Mouse (Mus musculus): ENCODE measurements around the gene Gm20388. TPM values are rescaled to one million over a fixed set of nuclear protein-coding genes. Genes with fewer than 3 reads are reported as not detected.

The Gm20388 gene
- polyA plus RNA-seq, 1 experiment from 2014 or later = 4.4 TPM

- H3K27ac ChIP-seq = no peak overlapping the region
- no peak for ATAC-seq
- no peak overlapping the region for H3K9ac ChIP-seq (replicated peaks)
- no peaks in the 10 kb centered on the region for H3K36me3 ChIP-seq
- no peaks in the 10 kb centered on the region for H3K9me3 ChIP-seq
- H3K27me3 ChIP-seq = peaks cover 11% of the 10 kb centered on the region; the same call in 1 of the 2 replicates
- 88% methylated on average over 7 of the region's 7 CpGs for WGBS
- H3K4me1 ChIP-seq (replicated peaks) = peaks cover 20% of the 10 kb centered on the region
- no peak overlapping the region for H3K4me3 ChIP-seq (replicated peaks)
- H3K4me2 ChIP-seq (replicated peaks) = no peak overlapping the region
These were observed 2854.3 kb downstream of the Gm20388 start for GRCm38 (mm10) chr8:122764790-122765474.

GRCm38 (mm10) chr8:122766189-122766588, 2855.5 kb downstream of the Gm20388 start:
- no peak for ATAC-seq
- peaks cover 13% of the 10 kb centered on the region; the same call in 1 of the 2 replicates for H3K27me3 ChIP-seq
- H3K4me2 ChIP-seq (replicated peaks) = no peak overlapping the region
- no peak overlapping the region for H3K9ac ChIP-seq (replicated peaks)
- WGBS = 71% methylated on average over 5 of the region's 5 CpGs
- H3K9me3 ChIP-seq = no peaks in the 10 kb centered on the region
- no peaks in the 10 kb centered on the region for H3K36me3 ChIP-seq
- H3K27ac ChIP-seq = no peak overlapping the region
- H3K4me3 ChIP-seq (replicated peaks) = no peak overlapping the region
- H3K4me1 ChIP-seq (replicated peaks) = peaks cover 13% of the 10 kb centered on the region

DNA sequence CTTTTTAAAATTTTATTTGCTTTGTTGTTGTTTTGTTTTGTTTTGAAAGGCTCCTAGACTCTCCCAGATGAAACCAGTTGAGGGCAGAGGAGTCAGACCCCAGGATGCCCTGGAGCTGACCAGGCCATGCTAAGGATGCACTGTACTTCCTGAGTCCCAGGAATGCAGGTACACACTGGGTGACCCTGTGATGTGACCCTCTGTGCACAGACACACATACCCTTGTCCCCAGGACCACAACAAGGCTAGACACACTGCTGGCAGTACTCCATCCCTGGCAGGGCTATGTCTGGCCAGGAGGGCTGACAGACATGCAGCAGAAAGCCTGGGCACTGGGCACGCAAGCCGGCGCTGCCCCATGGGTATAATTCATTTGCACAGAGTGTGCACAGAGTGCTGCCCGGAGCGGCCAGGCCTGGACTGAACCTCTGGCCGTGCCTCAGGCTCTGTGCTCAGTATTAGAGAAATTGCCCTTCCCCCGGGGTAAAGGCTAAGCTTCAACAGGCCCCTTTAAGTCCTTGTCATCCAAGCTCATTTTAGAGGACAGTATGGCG, 2856.1 kb downstream of the Gm20388 start:
- Histone ChIP-seq H3K4me2 (replicated peaks) (no peak overlapping the region), H3K4me1 (replicated peaks) (peaks cover 13% of the 10 kb centered on the region), H3K36me3 (no peaks in the 10 kb centered on the region), H3K27me3 (peaks cover 16% of the 10 kb centered on the region; the same call in 1 of the 2 replicates), H3K9me3 (no peaks in the 10 kb centered on the region), H3K9ac (replicated peaks) (no peak overlapping the region), H3K4me3 (replicated peaks) (no peak overlapping the region), H3K27ac (no peak overlapping the region)
- WGBS = 51% methylated on average over 8 of the region's 8 CpGs
- peak; percentile 46; the same call in 1 of the 2 replicates for ATAC-seq

GRCm38 (mm10) chr8:122767229-122767628, 2856.6 kb downstream of the Gm20388 start:
- H3K36me3 ChIP-seq = no peaks in the 10 kb centered on the region
- H3K4me2 ChIP-seq (replicated peaks) = no peak overlapping the region
- H3K4me1 ChIP-seq (replicated peaks) = peaks cover 13% of the 10 kb centered on the region
- H3K9ac ChIP-seq (replicated peaks) = no peak overlapping the region
- no peak overlapping the region for H3K4me3 ChIP-seq (replicated peaks)
- ATAC-seq = peak; percentile 46; the same call in 1 of the 2 replicates
- no peaks in the 10 kb centered on the region for H3K9me3 ChIP-seq
- peaks cover 16% of the 10 kb centered on the region; the same call in 1 of the 2 replicates for H3K27me3 ChIP-seq
- no peak overlapping the region for H3K27ac ChIP-seq
- WGBS = 52% methylated on average over 9 of the region's 9 CpGs

- H3K4me2 ChIP-seq (replicated peaks) = no peak overlapping the region
- H3K27ac ChIP-seq = no peak overlapping the region
- peaks cover 13% of the 10 kb centered on the region for H3K4me1 ChIP-seq (replicated peaks)
- H3K9ac ChIP-seq (replicated peaks) = no peak overlapping the region
- no peaks in the 10 kb centered on the region for H3K9me3 ChIP-seq
- H3K36me3 ChIP-seq = no peaks in the 10 kb centered on the region
- 66% methylated on average over 24 of the region's 24 CpGs for WGBS
- peaks cover 27% of the 10 kb centered on the region; the same call in 1 of the 2 replicates for H3K27me3 ChIP-seq
- H3K4me3 ChIP-seq (replicated peaks) = no peak overlapping the region
- no peak for ATAC-seq
These were observed 2858.8 kb downstream of the Gm20388 start for GRCm38 (mm10) chr8:122769251-122770058.

- ATAC-seq = no peak
- no peaks in the 10 kb centered on the region for H3K9me3 ChIP-seq
- H3K27ac ChIP-seq = no peak overlapping the region
- no peaks in the 10 kb centered on the region for H3K36me3 ChIP-seq
- WGBS = 37% methylated on average over 10 of the region's 10 CpGs
- no peak overlapping the region for H3K4me3 ChIP-seq (replicated peaks)
- no peak overlapping the region for H3K9ac ChIP-seq (replicated peaks)
- H3K4me2 ChIP-seq (replicated peaks) = no peak overlapping the region
- peaks cover 27% of the 10 kb centered on the region; the same call in 1 of the 2 replicates for H3K27me3 ChIP-seq
- peaks cover 24% of the 10 kb centered on the region for H3K4me1 ChIP-seq (replicated peaks)
These were observed 2861.9 kb downstream of the Gm20388 start for GRCm38 (mm10) chr8:122772431-122773060.

DNA sequence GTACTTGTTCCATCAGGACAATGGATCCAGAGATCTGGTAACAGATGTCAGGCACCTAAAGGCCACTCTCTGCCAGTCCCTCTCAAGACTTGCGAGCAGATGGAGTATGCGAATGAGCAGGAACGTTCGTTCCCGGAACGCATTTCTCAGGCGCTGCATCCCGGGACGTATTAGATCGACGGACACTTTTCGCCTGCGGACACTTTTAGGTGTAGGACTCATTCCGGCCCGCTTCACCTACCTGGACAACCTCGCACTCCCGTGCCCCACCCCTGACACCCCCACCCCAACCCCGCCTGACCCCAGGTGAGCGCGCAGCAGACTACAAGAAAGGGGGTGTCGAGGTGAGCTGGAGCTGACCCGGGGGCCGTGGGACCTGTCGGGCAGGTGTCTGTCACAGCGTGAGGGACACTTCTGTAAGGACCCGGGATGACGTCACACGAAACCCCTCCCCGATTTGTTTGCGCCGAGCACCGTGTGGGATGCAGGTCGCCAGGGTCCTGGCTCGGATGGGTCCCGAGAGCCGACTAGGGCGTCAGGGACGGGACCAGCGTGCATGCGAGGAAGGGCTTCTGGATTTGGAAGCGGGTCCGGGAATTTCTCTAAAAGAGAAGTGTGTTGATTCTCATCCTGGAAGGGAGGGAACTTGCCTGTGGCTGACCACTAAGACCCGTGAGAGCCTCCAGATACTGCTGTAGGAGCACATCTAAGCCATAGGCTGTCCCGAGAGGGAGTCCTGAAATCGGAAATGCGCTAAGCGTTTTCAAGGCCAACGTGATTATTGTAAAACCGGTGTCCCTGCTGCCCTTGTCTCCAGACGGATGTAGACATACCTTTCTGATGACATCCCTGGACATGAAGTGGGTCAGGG, 2864.9 kb downstream of the Gm20388 start, which contains the start of gene Acsf3:
Gene Acsf3, plus strand, starts transcription at position 202 of the 871 bp plus-strand sequence.
- H3K4me2 ChIP-seq (replicated peaks) = peak within 1 kb of the TSS; percentile 72
- peak; percentile 81 for ATAC-seq
- H3K27me3 ChIP-seq = peaks cover 14% of the 10 kb centered on the region; the same call in 1 of the 2 replicates
- peaks cover 7% of the 10 kb centered on the region for H3K36me3 ChIP-seq
- H3K27ac ChIP-seq = peak within 1 kb of the TSS; percentile 39; the same call in 1 of the 2 replicates
- peaks cover 21% of the 10 kb centered on the region for H3K4me1 ChIP-seq (replicated peaks)
- peak within 1 kb of the TSS; percentile 83 for H3K9ac ChIP-seq (replicated peaks)
- no peaks in the 10 kb centered on the region for H3K9me3 ChIP-seq
- peak within 1 kb of the TSS; percentile 83 for H3K4me3 ChIP-seq (replicated peaks)
- 1% methylated on average over 50 of the region's 50 CpGs for WGBS

- ATAC-seq = no peak
- no peak overlapping the region for H3K4me2 ChIP-seq (replicated peaks)
These were observed 2867.1 kb downstream of the Gm20388 start for GRCm38 (mm10) chr8:122777701-122778100.

GRCm38 (mm10) chr8:122778703-122779239, 2868.1 kb downstream of the Gm20388 start:
- Histone ChIP-seq H3K4me2 (replicated peaks) (no peak overlapping the region), H3K9ac (replicated peaks) (no peak overlapping the region), H3K27ac (no peak overlapping the region), H3K4me3 (replicated peaks) (no peak overlapping the region), H3K4me1 (replicated peaks) (peaks cover 21% of the 10 kb centered on the region), H3K36me3 (peaks cover 39% of the 10 kb centered on the region), H3K9me3 (no peaks in the 10 kb centered on the region), H3K27me3 (no peaks in the 10 kb centered on the region; the same call in 1 of the 2 replicates)
- 90% methylated on average over 3 of the region's 3 CpGs for WGBS
- no peak for ATAC-seq

More at GRCm38 (mm10) chr8:122777701-122778100, 2867.1 kb downstream of the Gm20388 start:
- H3K4me3 ChIP-seq (replicated peaks) = no peak overlapping the region
- 91% methylated on average over 6 of the region's 6 CpGs for WGBS
- H3K27me3 ChIP-seq = peaks cover 7% of the 10 kb centered on the region; the same call in 1 of the 2 replicates
- H3K27ac ChIP-seq = no peak overlapping the region
- no peak overlapping the region for H3K9ac ChIP-seq (replicated peaks)
- no peaks in the 10 kb centered on the region for H3K9me3 ChIP-seq
- peaks cover 29% of the 10 kb centered on the region for H3K36me3 ChIP-seq
- peaks cover 21% of the 10 kb centered on the region for H3K4me1 ChIP-seq (replicated peaks)

GRCm38 (mm10) chr8:122779255-122779654, 2868.6 kb downstream of the Gm20388 start:
- no peak overlapping the region for H3K9ac ChIP-seq (replicated peaks)
- ATAC-seq = no peak
- H3K36me3 ChIP-seq = peaks cover 44% of the 10 kb centered on the region
- H3K4me2 ChIP-seq (replicated peaks) = no peak overlapping the region
- H3K27me3 ChIP-seq = no peaks in the 10 kb centered on the region; the same call in 1 of the 2 replicates
- peaks cover 21% of the 10 kb centered on the region for H3K4me1 ChIP-seq (replicated peaks)
- H3K9me3 ChIP-seq = no peaks in the 10 kb centered on the region
- no peak overlapping the region for H3K4me3 ChIP-seq (replicated peaks)
- H3K27ac ChIP-seq = no peak overlapping the region
- WGBS = 84% methylated on average over 9 of the region's 9 CpGs

All from midbrain, embryonic 13.5 days (tissue).